Comparison of ENCODE assay signal across 8 mouse cellular contexts in genomic region chr4:133211751-133212561, GRCm38 (mm10). TPM values are rescaled to one million over a fixed set of nuclear protein-coding genes. Genes with fewer than 3 reads are reported as not detected.
A peak's percentile ranks its signal among the peaks of the same experiment; 100 is the strongest.
DNase-seq lines count a peak whose midpoint lies in the region; ATAC-seq lines count a peak whose summit lies in the region.

Gene Cd164l2, plus strand, starts transcription at chr4:133212131.
Gene Gpr3, minus strand, starts transcription at chr4:133212536.

- WGBS in neural tube, embryonic 11.5 days, result 2% methylated on average over 52 of the region's 52 CpGs
- 2% methylated on average over 50 of the region's 52 CpGs for WGBS in hindbrain, embryonic 11.5 days
- WGBS in midbrain, embryonic 14.5 days, result 2% methylated on average over 52 of the region's 52 CpGs

- peaks cover 25% of the 10 kb centered on the region for H3K27me3 ChIP-seq in neural tube, embryonic 11.5 days (ENCODE audit: control insufficient read depth, insufficient read depth, low read length)
- H3K27me3 ChIP-seq in hindbrain, embryonic 11.5 days (ENCODE audit: control insufficient read depth, insufficient read depth, low read length), result peaks cover 29% of the 10 kb centered on the region
- peaks cover 24% of the 10 kb centered on the region for H3K27me3 ChIP-seq in midbrain, embryonic 14.5 days (ENCODE audit: control insufficient read depth, insufficient read depth, low read length)

- no peaks in the 10 kb centered on the region for H3K9me3 ChIP-seq in neural tube, embryonic 11.5 days (ENCODE audit: control insufficient read depth, low read length)
- H3K9me3 ChIP-seq in hindbrain, embryonic 11.5 days (ENCODE audit: control insufficient read depth, low read length), result no peaks in the 10 kb centered on the region
- H3K9me3 ChIP-seq in midbrain, embryonic 14.5 days (ENCODE audit: control insufficient read depth, low read length), result no peaks in the 10 kb centered on the region

- H3K4me2 ChIP-seq in neural tube, embryonic 11.5 days (ENCODE audit: low read depth), result peak within 1 kb of the TSS; percentile 99
- peak within 1 kb of the TSS; percentile 97 for H3K4me2 ChIP-seq in hindbrain, embryonic 11.5 days (replicated peaks; ENCODE audit: low read depth, low read length)
- H3K4me2 ChIP-seq in midbrain, embryonic 14.5 days (ENCODE audit: low read length), result peak within 1 kb of the TSS; percentile 97

- peak; percentile 73; the same call in 1 of the 2 replicates for ATAC-seq in neural tube, embryonic 11.5 days (ENCODE audit: insufficient read depth, low FRiP score, low TSS enrichment)
- ATAC-seq in hindbrain, embryonic 11.5 days (ENCODE audit: low FRiP score), result peak; percentile 74
- peak; percentile 62 for ATAC-seq in midbrain, embryonic 14.5 days (ENCODE audit: low FRiP score, low TSS enrichment)

- no peaks in the 10 kb centered on the region for H3K36me3 ChIP-seq in neural tube, embryonic 11.5 days (ENCODE audit: control insufficient read depth, insufficient read depth, low read length)
- no peaks in the 10 kb centered on the region for H3K36me3 ChIP-seq in hindbrain, embryonic 11.5 days (ENCODE audit: control insufficient read depth, insufficient read depth, low read length)
- H3K36me3 ChIP-seq in midbrain, embryonic 14.5 days (ENCODE audit: control insufficient read depth, insufficient read depth, low read length), result no peaks in the 10 kb centered on the region

- peak; percentile 25 for DNase-seq in adrenal gland, postnatal 10 days
- DNase-seq in adrenal gland, adult 2 months, result no peak
- no peak for DNase-seq in neural tube, embryonic 11.5 days (ENCODE audit: low spot score)
- DNase-seq in neural tube, embryonic 10.5 days (ENCODE audit: extremely low spot score, low spot score), result no peak
- DNase-seq in hindbrain, embryonic 11.5 days (ENCODE audit: low spot score), result no peak
- no peak for DNase-seq in midbrain, embryonic 14.5 days
- no peak for DNase-seq in layer of hippocampus, postnatal 14 days (ENCODE audit: low spot score in 2 of 2)
- no peak for DNase-seq in urinary bladder, adult 18-20 months (ENCODE audit: low spot score in 2 of 2)

- peak within 1 kb of the TSS; percentile 39 for H3K9ac ChIP-seq in neural tube, embryonic 11.5 days (ENCODE audit: low read length)
- peak within 1 kb of the TSS; percentile 46 for H3K9ac ChIP-seq in hindbrain, embryonic 11.5 days (ENCODE audit: low read depth, low read length)
- H3K9ac ChIP-seq in midbrain, embryonic 14.5 days (replicated peaks; ENCODE audit: low read length), result peak within 1 kb of the TSS; percentile 57

- H3K4me3 ChIP-seq in neural tube, embryonic 11.5 days (ENCODE audit: low read depth, low read length), result peak within 1 kb of the TSS; percentile 75
- peak within 1 kb of the TSS; percentile 61 for H3K4me3 ChIP-seq in hindbrain, embryonic 11.5 days (ENCODE audit: low read depth, low read length)
- H3K4me3 ChIP-seq in midbrain, embryonic 14.5 days (replicated peaks; ENCODE audit: low read depth, low read length), result peak within 1 kb of the TSS; percentile 64

- H3K27ac ChIP-seq in neural tube, embryonic 11.5 days (ENCODE audit: low read depth, low read length), result no peak within 1 kb of the TSS
- no peak within 1 kb of the TSS for H3K27ac ChIP-seq in hindbrain, embryonic 11.5 days (ENCODE audit: low read depth, low read length)
- no peak within 1 kb of the TSS for H3K27ac ChIP-seq in midbrain, embryonic 14.5 days (replicated peaks; ENCODE audit: low read depth, low read length)

- peaks cover 11% of the 10 kb centered on the region for H3K4me1 ChIP-seq in neural tube, embryonic 11.5 days (ENCODE audit: control insufficient read depth, insufficient read depth, low read length)
- peaks cover 7% of the 10 kb centered on the region; the same call in 1 of the 2 replicates for H3K4me1 ChIP-seq in hindbrain, embryonic 11.5 days (replicated peaks; ENCODE audit: control insufficient read depth, insufficient read depth, low read length)
- peaks cover 18% of the 10 kb centered on the region; the same call in 1 of the 2 replicates for H3K4me1 ChIP-seq in midbrain, embryonic 14.5 days (ENCODE audit: control insufficient read depth, insufficient read depth, low read length)

RNA-seq across cellular contexts. Expression of gene Cd164l2, which starts in this region (rescaled TPM):
- total RNA-seq in adrenal gland, postnatal 10 days (2021), result 1 to 10 TPM; 2.2 to 2.4 TPM
- 1 to 10 TPM; 1.6 to 4.0 TPM for total RNA-seq in adrenal gland, adult 2 months (2021)
- 2.5 and 5.6 TPM in 2 replicates for polyA plus RNA-seq in adrenal gland, adult 2 months (2012; rRNA removed)
- polyA plus RNA-seq in neural tube, embryonic 11.5 days (2014; fragmentation: Nextera tagmentation; extraction: Ambion mirVana), result 0.32 and 0.62 TPM in 2 replicates
- polyA plus RNA-seq in hindbrain, embryonic 11.5 days (2014; fragmentation: Nextera tagmentation; extraction: Ambion mirVana), result 0.91 and 0.93 TPM in 2 replicates
- 0.95 and 2.9 TPM in 2 replicates for polyA plus RNA-seq in midbrain, embryonic 14.5 days (2014; fragmentation: Nextera tagmentation; extraction: Ambion mirVana)
- 1 to 10 TPM; 2.6 to 4.8 TPM for total RNA-seq in layer of hippocampus, postnatal 14 days (2021)

RNA-seq across cellular contexts. Expression of gene Gpr3, which starts in this region (rescaled TPM):
- under 1 TPM; 0.36 to 0.99 TPM for total RNA-seq in adrenal gland, postnatal 10 days (2021)
- under 1 TPM; 0.17 to 0.21 TPM for total RNA-seq in adrenal gland, adult 2 months (2021)
- 0.49 and 1.1 TPM in 2 replicates for polyA plus RNA-seq in adrenal gland, adult 2 months (2012; rRNA removed)
- 0.45 and 0.49 TPM in 2 replicates for polyA plus RNA-seq in neural tube, embryonic 11.5 days (2014; fragmentation: Nextera tagmentation; extraction: Ambion mirVana)
- 0.19 and 0.50 TPM in 2 replicates for polyA plus RNA-seq in hindbrain, embryonic 11.5 days (2014; fragmentation: Nextera tagmentation; extraction: Ambion mirVana)
- polyA plus RNA-seq in midbrain, embryonic 14.5 days (2014; fragmentation: Nextera tagmentation; extraction: Ambion mirVana), result 1.3 and 2.4 TPM in 2 replicates
- total RNA-seq in layer of hippocampus, postnatal 14 days (2021), result 1 to 10 TPM; 8.2 to 9.2 TPM

Comparison
In these comparisons a context has a peak if more than half of its experiments do, and no peak if none do; other contexts are left out.
1. RNA of gene Gpr3 (total RNA-seq): 8.2 to 9.2 TPM in layer of hippocampus, postnatal 14 days; 0.36 to 0.99 TPM in adrenal gland, postnatal 10 days and 0.17 to 0.21 TPM in adrenal gland, adult 2 months; every median in the first group is over 4 times any median in the second.
2. Peak in ATAC-seq, H3K4me3 ChIP-seq, H3K9ac ChIP-seq and H3K4me2 ChIP-seq in neural tube, embryonic 11.5 days; RNA of the genes that start here not detected or under 1 TPM.
3. Peak in ATAC-seq, H3K4me3 ChIP-seq, H3K9ac ChIP-seq and H3K4me2 ChIP-seq in hindbrain, embryonic 11.5 days; RNA of the genes that start here not detected or under 1 TPM.
4. Peak in every context shown above with its lines, with median percentiles within 50 percentile points of each other: ATAC-seq, H3K4me2 ChIP-seq, H3K4me3 ChIP-seq and H3K9ac ChIP-seq.